Mouse (Mus musculus): ENCODE measurements around the gene Plcl1.

DNA sequence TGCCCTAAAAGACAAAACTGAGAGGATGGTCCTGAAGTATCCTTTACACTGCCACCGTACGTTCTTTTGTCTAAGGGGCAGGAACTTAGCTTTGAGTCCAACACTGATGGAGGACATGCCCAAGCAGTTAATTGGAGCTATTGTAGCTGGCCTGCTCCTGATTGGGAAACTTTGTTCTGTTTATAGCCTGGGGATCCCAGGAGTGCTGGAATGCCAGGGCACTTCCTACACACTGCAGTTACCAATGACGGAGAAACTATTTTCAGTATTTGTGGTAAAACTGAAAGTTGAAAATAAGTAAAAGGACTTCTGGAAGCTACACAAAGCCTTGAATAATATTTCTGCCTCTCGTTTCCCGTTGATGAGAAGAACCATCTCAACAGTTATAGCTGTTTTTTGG lies 164.5 kb downstream of the Plcl1 start:
- TF ChIP-seq CTCF (IDR thresholded peaks at IDR 0.05; ENCODE audit: borderline replicate concordance, insufficient read depth, low read depth, low read length) (no peak), POLR2A (IDR thresholded peaks at IDR 0.05; ENCODE audit: borderline replicate concordance, insufficient read depth, low read length) (no peak)

Measured in cerebellum, adult 2 months (tissue).